Mouse (Mus musculus): ENCODE measurements at regions not wholly inside any gene's neighbourhood (a gene's known extent, or its start where the extent isn't known, plus 50 kb on each side); places are given as distances from the start of the nearest gene placed in this dataset.

- no peaks in the 10 kb centered on the region for H3K27me3 ChIP-seq (ENCODE audit: control insufficient read depth, insufficient read depth, low read length)
- no peak for ATAC-seq (ENCODE audit: low FRiP score)
Measured at GRCm38 (mm10) chr1:190639846-190640245, 271.7 kb downstream of the Rps6kc1 start.

GRCm38 (mm10) chr1:190634935-190635334, 276.6 kb downstream of the Rps6kc1 start:
- Histone ChIP-seq H3K9ac (ENCODE audit: low read length) (no peak overlapping the region), H3K4me2 (no peak overlapping the region), H3K9me3 (ENCODE audit: control insufficient read depth, low read length) (no peaks in the 10 kb centered on the region), H3K4me3 (ENCODE audit: low read depth, low read length) (no peak overlapping the region), H3K4me1 (ENCODE audit: control insufficient read depth, insufficient read depth, low read length) (peaks cover 2% of the 10 kb centered on the region; the same call in 1 of the 2 replicates), H3K27me3 (ENCODE audit: control insufficient read depth, insufficient read depth, low read length) (no peaks in the 10 kb centered on the region), H3K36me3 (ENCODE audit: control insufficient read depth, insufficient read depth, low read length) (no peaks in the 10 kb centered on the region), H3K27ac (ENCODE audit: low read depth, low read length) (no peak overlapping the region)
- peak; percentile 69 for DNase-seq (ENCODE audit: low spot score, missing footprints)
- ATAC-seq (ENCODE audit: low FRiP score) = no peak
- WGBS = 81% methylated on average over 2 of the region's 2 CpGs

More at GRCm38 (mm10) chr1:190639846-190640245, 271.7 kb downstream of the Rps6kc1 start:
- Histone ChIP-seq H3K4me1 (ENCODE audit: control insufficient read depth, insufficient read depth, low read length) (no peaks in the 10 kb centered on the region), H3K9me3 (ENCODE audit: control insufficient read depth, low read length) (no peaks in the 10 kb centered on the region), H3K4me3 (ENCODE audit: low read depth, low read length) (no peak overlapping the region), H3K27ac (ENCODE audit: low read depth, low read length) (no peak overlapping the region), H3K36me3 (ENCODE audit: control insufficient read depth, insufficient read depth, low read length) (no peaks in the 10 kb centered on the region), H3K4me2 (no peak overlapping the region), H3K9ac (ENCODE audit: low read length) (no peak overlapping the region)
- DNase-seq (ENCODE audit: low spot score, missing footprints) = no peak
- whole genome bisulfite sequencing = 85% methylated on average over 11 of the region's 11 CpGs

DNA sequence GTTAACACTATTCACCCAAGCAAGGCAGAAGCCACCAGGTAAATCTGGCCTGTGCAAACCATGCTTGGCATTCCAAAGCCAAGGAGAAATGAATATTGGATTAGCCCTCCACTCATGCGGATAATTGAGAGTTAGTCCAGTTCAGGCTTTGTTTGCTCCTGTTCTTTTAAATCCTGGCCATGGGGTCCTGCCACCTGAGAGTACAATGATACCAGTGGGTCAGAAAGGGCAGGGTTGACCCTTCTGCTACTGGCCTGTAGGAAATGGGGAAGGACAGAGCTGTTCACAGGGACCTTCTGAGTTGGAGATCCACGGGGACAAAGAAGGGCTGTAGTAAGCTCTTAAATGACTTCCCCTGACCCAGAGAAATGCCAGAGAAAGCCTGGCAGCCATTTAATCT, 279.9 kb downstream of the Rps6kc1 start:
- H3K9me3 ChIP-seq (ENCODE audit: control insufficient read depth, low read length) = no peaks in the 10 kb centered on the region
- WGBS = 47% methylated on average over 2 of the region's 2 CpGs
- H3K9ac ChIP-seq (ENCODE audit: low read length) = no peak overlapping the region
- no peaks in the 10 kb centered on the region for H3K27me3 ChIP-seq (ENCODE audit: control insufficient read depth, insufficient read depth, low read length)
- ATAC-seq (ENCODE audit: low FRiP score) = no peak
- no peak overlapping the region for H3K4me2 ChIP-seq
- peaks cover 2% of the 10 kb centered on the region; the same call in 1 of the 2 replicates for H3K4me1 ChIP-seq (ENCODE audit: control insufficient read depth, insufficient read depth, low read length)
- H3K27ac ChIP-seq (ENCODE audit: low read depth, low read length) = no peak overlapping the region
- DNase-seq (ENCODE audit: low spot score, missing footprints) = no peak
- no peak overlapping the region for H3K4me3 ChIP-seq (ENCODE audit: low read depth, low read length)
- no peaks in the 10 kb centered on the region for H3K36me3 ChIP-seq (ENCODE audit: control insufficient read depth, insufficient read depth, low read length)

DNA sequence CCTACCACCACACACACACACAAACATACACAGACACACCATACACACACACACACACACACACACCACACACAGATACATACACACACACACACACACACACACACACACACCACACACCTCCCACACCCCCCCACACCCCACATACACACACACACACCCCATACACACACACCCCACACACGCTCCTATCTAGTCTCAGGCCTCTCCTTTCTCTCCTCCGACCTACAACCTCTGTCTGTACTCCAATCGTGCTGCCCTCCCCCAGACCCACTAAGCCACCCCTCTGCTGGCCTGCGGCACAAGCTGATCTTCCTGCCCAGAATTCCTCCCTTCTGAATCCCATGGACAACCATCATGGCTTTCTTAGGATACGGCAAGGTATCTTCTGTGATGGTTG, 281.4 kb downstream of the Rps6kc1 start:
- H3K9ac ChIP-seq (ENCODE audit: low read length) = no peak overlapping the region
- no peak for DNase-seq (ENCODE audit: low spot score, missing footprints)
- H3K27me3 ChIP-seq (ENCODE audit: control insufficient read depth, insufficient read depth, low read length) = no peaks in the 10 kb centered on the region
- ATAC-seq (ENCODE audit: low FRiP score) = no peak
- H3K4me3 ChIP-seq (ENCODE audit: low read depth, low read length) = no peak overlapping the region
- H3K9me3 ChIP-seq (ENCODE audit: control insufficient read depth, low read length) = no peaks in the 10 kb centered on the region
- no peak overlapping the region for H3K4me2 ChIP-seq
- 90% methylated on average over 4 of the region's 5 CpGs for WGBS
- H3K4me1 ChIP-seq (ENCODE audit: control insufficient read depth, insufficient read depth, low read length) = peaks cover 2% of the 10 kb centered on the region; the same call in 1 of the 2 replicates
- no peaks in the 10 kb centered on the region for H3K36me3 ChIP-seq (ENCODE audit: control insufficient read depth, insufficient read depth, low read length)
- H3K27ac ChIP-seq (ENCODE audit: low read depth, low read length) = no peak overlapping the region

DNA sequence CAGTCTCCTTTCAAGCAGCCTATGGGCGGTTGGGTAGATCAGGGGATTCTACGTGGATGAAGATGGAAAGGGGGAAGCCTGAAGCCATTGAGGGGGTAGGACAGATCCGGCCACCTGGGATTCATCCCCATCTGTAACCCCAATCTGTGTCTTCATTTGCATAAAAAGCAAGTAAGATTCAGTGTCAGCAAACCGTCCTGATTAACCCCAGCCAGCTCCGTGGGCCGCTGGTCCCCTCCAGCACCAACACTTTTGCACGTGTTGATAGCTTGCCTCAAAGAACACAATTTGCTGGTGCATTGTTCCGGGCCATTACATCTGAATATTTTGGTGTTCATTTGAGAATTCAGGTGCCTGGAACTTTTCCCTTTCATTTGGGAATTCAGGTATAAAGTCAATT, 287.7 kb downstream of the Rps6kc1 start:
- Histone ChIP-seq H3K27me3 (ENCODE audit: control insufficient read depth, insufficient read depth, low read length) (no peaks in the 10 kb centered on the region), H3K9ac (ENCODE audit: low read length) (no peak overlapping the region), H3K9me3 (ENCODE audit: control insufficient read depth, low read length) (no peaks in the 10 kb centered on the region), H3K4me2 (no peak overlapping the region), H3K4me1 (ENCODE audit: control insufficient read depth, insufficient read depth, low read length) (no peaks in the 10 kb centered on the region), H3K36me3 (ENCODE audit: control insufficient read depth, insufficient read depth, low read length) (no peaks in the 10 kb centered on the region), H3K27ac (ENCODE audit: low read depth, low read length) (no peak overlapping the region), H3K4me3 (ENCODE audit: low read depth, low read length) (no peak overlapping the region)
- no peak for DNase-seq (ENCODE audit: low spot score, missing footprints)
- WGBS = 93% methylated on average over 8 of the region's 8 CpGs
- ATAC-seq (ENCODE audit: low FRiP score) = no peak

DNA sequence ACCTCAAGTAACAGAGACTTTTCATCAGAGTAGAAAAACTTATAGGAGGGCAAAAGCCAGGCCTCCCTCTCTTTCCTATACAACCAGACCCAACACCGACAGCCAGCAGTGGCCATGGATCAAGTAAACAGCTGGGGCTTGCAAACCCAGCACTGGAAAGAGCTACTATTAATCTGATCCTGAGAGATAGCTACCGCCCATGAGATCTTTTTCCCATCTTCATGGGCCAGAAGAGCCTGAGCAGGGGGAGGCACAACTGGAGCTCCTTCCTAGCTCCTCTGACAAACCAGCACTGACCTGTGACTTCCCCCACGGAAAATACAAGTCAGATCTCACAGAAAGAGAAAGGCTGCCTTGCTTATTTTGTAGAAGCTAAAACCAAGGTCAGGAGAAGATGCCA, 311.1 kb downstream of the Rps6kc1 start:
- no peak for DNase-seq (ENCODE audit: low spot score, missing footprints)
- H3K36me3 ChIP-seq (ENCODE audit: control insufficient read depth, insufficient read depth, low read length) = no peaks in the 10 kb centered on the region
- no peak overlapping the region for H3K4me3 ChIP-seq (ENCODE audit: low read depth, low read length)
- WGBS = 84% methylated on average over 3 of the region's 3 CpGs
- no peaks in the 10 kb centered on the region for H3K27me3 ChIP-seq (ENCODE audit: control insufficient read depth, insufficient read depth, low read length)
- H3K4me2 ChIP-seq = no peak overlapping the region
- H3K9ac ChIP-seq (ENCODE audit: low read length) = no peak overlapping the region
- H3K9me3 ChIP-seq (ENCODE audit: control insufficient read depth, low read length) = no peaks in the 10 kb centered on the region
- no peak overlapping the region for H3K27ac ChIP-seq (ENCODE audit: low read depth, low read length)
- H3K4me1 ChIP-seq (ENCODE audit: control insufficient read depth, insufficient read depth, low read length) = no peaks in the 10 kb centered on the region
- no peak for ATAC-seq (ENCODE audit: low FRiP score)

DNA sequence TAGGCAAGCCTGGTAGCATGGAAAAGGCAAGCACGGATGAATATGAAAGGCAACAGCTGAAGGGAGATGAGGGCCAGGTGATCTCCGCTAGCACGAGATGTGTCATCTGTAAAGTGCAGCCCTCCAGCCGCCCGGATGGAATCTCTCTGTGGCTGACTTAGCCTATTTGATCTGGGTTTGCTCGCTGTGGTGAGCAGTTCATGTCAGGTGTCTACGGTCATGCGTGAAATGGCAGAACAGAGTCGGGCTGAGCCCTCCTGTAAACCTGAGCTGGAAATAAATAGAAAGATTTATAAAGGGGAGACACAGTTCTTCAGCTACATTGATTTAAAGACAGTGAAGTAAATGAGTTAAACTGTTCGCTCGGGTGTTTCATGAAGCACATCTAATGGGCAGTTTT, 311.9 kb downstream of the Rps6kc1 start:
- Histone ChIP-seq H3K27ac (ENCODE audit: low read depth, low read length) (no peak overlapping the region), H3K4me3 (ENCODE audit: low read depth, low read length) (no peak overlapping the region), H3K27me3 (ENCODE audit: control insufficient read depth, insufficient read depth, low read length) (no peaks in the 10 kb centered on the region), H3K4me1 (ENCODE audit: control insufficient read depth, insufficient read depth, low read length) (no peaks in the 10 kb centered on the region), H3K9me3 (ENCODE audit: control insufficient read depth, low read length) (no peaks in the 10 kb centered on the region), H3K9ac (ENCODE audit: low read length) (no peak overlapping the region), H3K36me3 (ENCODE audit: control insufficient read depth, insufficient read depth, low read length) (no peaks in the 10 kb centered on the region), H3K4me2 (no peak overlapping the region)
- DNase-seq (ENCODE audit: low spot score, missing footprints) = no peak
- WGBS = 93% methylated on average over 11 of the region's 11 CpGs
- ATAC-seq (ENCODE audit: low FRiP score) = no peak

DNA sequence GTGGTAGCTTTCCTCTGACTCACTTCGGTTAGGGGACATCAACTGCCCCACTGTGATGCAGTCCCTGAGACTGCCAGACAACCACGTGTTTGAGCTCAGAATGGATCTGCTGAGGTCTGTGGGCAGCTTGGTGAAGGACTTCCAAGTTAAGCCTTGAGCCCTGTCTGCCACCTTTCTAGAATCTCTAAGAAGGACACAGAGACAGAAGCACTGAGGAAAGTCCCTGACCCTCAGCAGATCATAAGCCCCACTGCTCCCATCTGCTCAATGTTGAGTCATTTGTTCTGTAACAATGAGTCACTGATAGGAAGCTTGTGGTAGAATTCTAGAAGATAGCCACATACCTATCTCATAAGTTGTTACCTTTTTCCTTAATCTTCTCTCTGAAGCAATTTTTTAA, 315.4 kb downstream of the Rps6kc1 start:
- Histone ChIP-seq H3K4me3 (ENCODE audit: low read depth, low read length) (no peak overlapping the region), H3K27me3 (ENCODE audit: control insufficient read depth, insufficient read depth, low read length) (no peaks in the 10 kb centered on the region), H3K36me3 (ENCODE audit: control insufficient read depth, insufficient read depth, low read length) (no peaks in the 10 kb centered on the region), H3K4me2 (no peak overlapping the region), H3K9me3 (ENCODE audit: control insufficient read depth, low read length) (no peaks in the 10 kb centered on the region), H3K9ac (ENCODE audit: low read length) (no peak overlapping the region), H3K27ac (ENCODE audit: low read depth, low read length) (no peak overlapping the region), H3K4me1 (ENCODE audit: control insufficient read depth, insufficient read depth, low read length) (no peaks in the 10 kb centered on the region)
- no peak for ATAC-seq (ENCODE audit: low FRiP score)
- WGBS = 93% methylated on average over 2 of the region's 2 CpGs
- no peak for DNase-seq (ENCODE audit: low spot score, missing footprints)

- DNase-seq (ENCODE audit: low spot score, missing footprints) (no peak), ATAC-seq (ENCODE audit: low FRiP score) (no peak)
- Histone ChIP-seq H3K27me3 (ENCODE audit: control insufficient read depth, insufficient read depth, low read length) (no peaks in the 10 kb centered on the region), H3K36me3 (ENCODE audit: control insufficient read depth, insufficient read depth, low read length) (no peaks in the 10 kb centered on the region), H3K4me1 (ENCODE audit: control insufficient read depth, insufficient read depth, low read length) (no peaks in the 10 kb centered on the region), H3K4me3 (ENCODE audit: low read depth, low read length) (no peak overlapping the region), H3K4me2 (no peak overlapping the region), H3K9ac (ENCODE audit: low read length) (no peak overlapping the region), H3K27ac (ENCODE audit: low read depth, low read length) (no peak overlapping the region), H3K9me3 (ENCODE audit: control insufficient read depth, low read length) (no peaks in the 10 kb centered on the region)
- WGBS = 93% methylated on average over 7 of the region's 7 CpGs
Measured at GRCm38 (mm10) chr1:190591621-190592020, 319.9 kb downstream of the Rps6kc1 start.

DNA sequence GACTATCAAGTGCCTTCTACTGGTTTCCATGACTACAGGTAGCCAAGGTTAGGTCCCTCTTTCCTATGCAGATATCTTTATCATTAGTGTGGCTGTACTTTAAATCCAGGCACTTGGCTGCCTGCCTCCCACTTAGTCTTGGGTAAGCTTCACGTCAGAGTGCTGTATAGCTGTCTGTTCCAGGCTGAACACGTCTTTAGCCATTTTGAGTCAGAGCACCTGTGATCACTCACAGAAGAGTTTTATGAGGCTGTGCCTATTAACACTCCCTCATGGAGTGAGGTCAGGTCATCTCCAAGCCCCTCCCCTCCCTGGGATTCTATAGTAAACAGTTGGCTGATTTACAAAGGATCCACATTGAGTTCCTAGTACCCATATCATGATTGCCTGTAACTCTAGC, 322.0 kb downstream of the Rps6kc1 start:
- 76% methylated on average over 2 of the region's 2 CpGs for WGBS
- H3K9ac ChIP-seq (ENCODE audit: low read length) = no peak overlapping the region

More for the DNA sequence above, 322.0 kb downstream of the Rps6kc1 start:
- no peak for DNase-seq (ENCODE audit: low spot score, missing footprints)
- no peaks in the 10 kb centered on the region for H3K4me1 ChIP-seq (ENCODE audit: control insufficient read depth, insufficient read depth, low read length)
- no peak overlapping the region for H3K4me2 ChIP-seq
- no peaks in the 10 kb centered on the region for H3K27me3 ChIP-seq (ENCODE audit: control insufficient read depth, insufficient read depth, low read length)
- no peak overlapping the region for H3K27ac ChIP-seq (ENCODE audit: low read depth, low read length)
- H3K4me3 ChIP-seq (ENCODE audit: low read depth, low read length) = no peak overlapping the region
- H3K9me3 ChIP-seq (ENCODE audit: control insufficient read depth, low read length) = no peaks in the 10 kb centered on the region
- ATAC-seq (ENCODE audit: low FRiP score) = no peak
- no peaks in the 10 kb centered on the region for H3K36me3 ChIP-seq (ENCODE audit: control insufficient read depth, insufficient read depth, low read length)
